Mouse (Mus musculus) forebrain, embryonic 16.5 days (tissue): ENCODE results near the gene Bbs4. TPM values are rescaled to one million over a fixed set of nuclear protein-coding genes. Genes with fewer than 3 reads are reported as not detected.
"Not testable (repeated sequence)": the region's sequence is repeated elsewhere in the genome, so short reads cannot be mapped to it uniquely, and the experiment has no call there.

Experiments used
- ATAC-seq: fragments of 200-750 bp; cut with Nextera tagmentation; 2 replicates; pipeline ENCODE4 v1.8.0; 2017; ENCODE audit warnings: mild to moderate bottlenecking, moderate library complexity
- H3K27ac ChIP-seq: fragments of 300-500 bp; sonication (generic); 2 replicates; pipeline ENCODE4 v1.5.1; 2014; ENCODE audit warnings: low read length, control low read depth
- H3K27me3 ChIP-seq: fragments of 300-500 bp; sonication (generic); replicated peaks from 2 replicates; pipeline ENCODE4 v1.6.1; 2014; ENCODE audit warnings: low read length; ENCODE audit not compliant: control insufficient read depth, insufficient read depth
- H3K36me3 ChIP-seq: fragments of 300-500 bp; sonication (generic); 2 replicates; pipeline ENCODE4 v1.6.1; 2014; ENCODE audit not compliant: control insufficient read depth, insufficient read depth
- H3K4me1 ChIP-seq: fragments of 300-500 bp; sonication (generic); replicated peaks from 2 replicates; pipeline ENCODE4 v1.6.1; 2014; ENCODE audit warnings: low read length; ENCODE audit not compliant: control insufficient read depth, insufficient read depth
- H3K4me2 ChIP-seq: fragments of 300-500 bp; sonication (generic); 2 replicates; pipeline ENCODE4 v1.6.1; 2014; ENCODE audit warnings: mild to moderate bottlenecking, low read length, control low read depth
- H3K4me3 ChIP-seq: fragments of 300-500 bp; sonication (generic); replicated peaks from 2 replicates; pipeline ENCODE4 v1.5.1; 2014; ENCODE audit warnings: mild to moderate bottlenecking, low read length, control low read depth
- H3K9ac ChIP-seq: fragments of 300-500 bp; sonication (generic); replicated peaks from 2 replicates; pipeline ENCODE4 v1.6.1; 2014; ENCODE audit warnings: low read depth, low read length, control low read depth
- H3K9me3 ChIP-seq: fragments of 300-500 bp; sonication (generic); 2 replicates; pipeline ENCODE4 v1.6.1; 2016; ENCODE audit warnings: low read length; ENCODE audit not compliant: control insufficient read depth
- WGBS: fragments of 180-500 bp; shearing (Covaris S2); extraction: QIAGEN DNeasy Blood & Tissue Kit; methylation state at CpG from one replicate; pipeline ENCODE4 v1.1.7; 2014; 5-methylcytosine and 5-hydroxymethylcytosine counted together
- polyA plus RNA-seq: library from polyadenylated mRNA; unstranded; fragments of >200 nt; fragmentation: Nextera tagmentation; extraction: Ambion mirVana; gene quantifications from 2 replicates; pipeline ENCODE4 v1.2.1, GENCODE M21; 2015

The Bbs4 gene
- 43.1 and 45.1 TPM in 2 replicates for polyA plus RNA-seq

- no peaks in the 10 kb centered on the region for H3K9me3 ChIP-seq
- H3K4me3 ChIP-seq: peak within 1 kb of the TSS; percentile 91
- 1% methylated on average over 26 of the region's 32 CpGs for WGBS
- H3K4me1 ChIP-seq: peaks cover 8% of the 10 kb centered on the region
- H3K4me2 ChIP-seq: peak within 1 kb of the TSS; percentile 70
- peak within 1 kb of the TSS; percentile 84 for H3K27ac ChIP-seq
- ATAC-seq: peak; percentile 97
- no peaks in the 10 kb centered on the region for H3K27me3 ChIP-seq
- no peaks in the 10 kb centered on the region for H3K36me3 ChIP-seq
- H3K9ac ChIP-seq: peak within 1 kb of the TSS; percentile 93
Observed at GRCm38 (mm10) chr9:59353253-59353639, at the start of gene Bbs4. Bbs4 (minus strand) TSS chr9:59353508.

- no peaks in the 10 kb centered on the region for H3K4me1 ChIP-seq
- peaks cover 25% of the 10 kb centered on the region for H3K36me3 ChIP-seq
- no peak for ATAC-seq
- no peak overlapping the region for H3K4me2 ChIP-seq
- H3K27ac ChIP-seq: no peak overlapping the region
- 92% methylated on average over 4 of the region's 4 CpGs for WGBS
- H3K4me3 ChIP-seq: no peak overlapping the region
- no peaks in the 10 kb centered on the region for H3K27me3 ChIP-seq
- no peak overlapping the region for H3K9ac ChIP-seq
- no peaks in the 10 kb centered on the region for H3K9me3 ChIP-seq
Observed at GRCm38 (mm10) chr9:59389086-59389485, 35.8 kb upstream of the Bbs4 start.

GRCm38 (mm10) chr9:59388311-59388710 is 35.0 kb upstream of the Bbs4 start:
- Histone ChIP-seq H3K4me2 (no peak overlapping the region), H3K36me3 (peaks cover 19% of the 10 kb centered on the region), H3K4me1 (no peaks in the 10 kb centered on the region), H3K9ac (no peak overlapping the region), H3K27ac (no peak overlapping the region), H3K9me3 (no peaks in the 10 kb centered on the region), H3K4me3 (no peak overlapping the region), H3K27me3 (no peaks in the 10 kb centered on the region)
- ATAC-seq: no peak
- WGBS: 91% methylated on average over 1 of the region's 1 CpGs

GRCm38 (mm10) chr9:59387461-59387860 is 34.2 kb upstream of the Bbs4 start:
- no peak for ATAC-seq
- Histone ChIP-seq H3K4me2 (no peak overlapping the region), H3K4me3 (no peak overlapping the region), H3K36me3 (peaks cover 13% of the 10 kb centered on the region), H3K27ac (no peak overlapping the region), H3K9me3 (no peaks in the 10 kb centered on the region), H3K4me1 (no peaks in the 10 kb centered on the region), H3K9ac (no peak overlapping the region), H3K27me3 (no peaks in the 10 kb centered on the region)
- 55% methylated on average over 3 of the region's 3 CpGs for WGBS

GRCm38 (mm10) chr9:59375626-59376025 is 22.3 kb upstream of the Bbs4 start:
- no peak overlapping the region for H3K27ac ChIP-seq
- WGBS: 92% methylated on average over 15 of the region's 15 CpGs
- no peaks in the 10 kb centered on the region for H3K36me3 ChIP-seq
- H3K27me3 ChIP-seq: no peaks in the 10 kb centered on the region
- ATAC-seq: no peak
- no peak overlapping the region for H3K9ac ChIP-seq
- no peak overlapping the region for H3K4me2 ChIP-seq
- no peaks in the 10 kb centered on the region for H3K9me3 ChIP-seq
- no peaks in the 10 kb centered on the region for H3K4me1 ChIP-seq
- H3K4me3 ChIP-seq: no peak overlapping the region

GRCm38 (mm10) chr9:59369646-59370045 is 16.3 kb upstream of the Bbs4 start:
- 92% methylated on average over 9 of the region's 9 CpGs for WGBS
- no peaks in the 10 kb centered on the region for H3K36me3 ChIP-seq
- H3K9ac ChIP-seq: no peak overlapping the region
- no peak for ATAC-seq
- H3K27me3 ChIP-seq: no peaks in the 10 kb centered on the region
- no peak overlapping the region for H3K27ac ChIP-seq
- H3K4me2 ChIP-seq: no peak overlapping the region
- H3K9me3 ChIP-seq: no peaks in the 10 kb centered on the region
- H3K4me1 ChIP-seq: no peaks in the 10 kb centered on the region
- no peak overlapping the region for H3K4me3 ChIP-seq

GRCm38 (mm10) chr9:59369220-59369619 is 15.9 kb upstream of the Bbs4 start:
- no peaks in the 10 kb centered on the region for H3K9me3 ChIP-seq
- no peaks in the 10 kb centered on the region for H3K36me3 ChIP-seq
- no peaks in the 10 kb centered on the region for H3K27me3 ChIP-seq
- no peak for ATAC-seq
- H3K4me1 ChIP-seq: no peaks in the 10 kb centered on the region
- H3K4me2 ChIP-seq: no peak overlapping the region
- H3K4me3 ChIP-seq: no peak overlapping the region
- H3K9ac ChIP-seq: no peak overlapping the region
- H3K27ac ChIP-seq: no peak overlapping the region
- 81% methylated on average over 5 of the region's 5 CpGs for whole genome bisulfite sequencing

- H3K4me1 ChIP-seq, ATAC-seq, H3K27ac ChIP-seq, H3K9ac ChIP-seq, H3K4me2 ChIP-seq, H3K4me3 ChIP-seq, H3K9me3 ChIP-seq, H3K27me3 ChIP-seq, H3K36me3 ChIP-seq: not testable (repeated sequence)
- 83% methylated on average over 1 of the region's 3 CpGs for WGBS
Observed at GRCm38 (mm10) chr9:59360487-59360886, 7.2 kb upstream of the Bbs4 start.

GRCm38 (mm10) chr9:59358041-59358440 is 4.7 kb upstream of the Bbs4 start:
- H3K9ac ChIP-seq, H3K9me3 ChIP-seq, H3K4me1 ChIP-seq, H3K4me2 ChIP-seq, H3K4me3 ChIP-seq, H3K36me3 ChIP-seq, H3K27me3 ChIP-seq, ATAC-seq, H3K27ac ChIP-seq: not testable (repeated sequence)
- 80% methylated on average over 1 of the region's 1 CpGs for WGBS

GRCm38 (mm10) chr9:59352586-59353252 is 589 bp downstream of the Bbs4 start:
- Histone ChIP-seq H3K4me3 (peak overlapping the region; percentile 91), H3K4me1 (peaks cover 8% of the 10 kb centered on the region), H3K27me3 (no peaks in the 10 kb centered on the region), H3K9ac (peak overlapping the region; percentile 93), H3K27ac (peak overlapping the region; percentile 84), H3K36me3 (no peaks in the 10 kb centered on the region), H3K9me3 (no peaks in the 10 kb centered on the region), H3K4me2 (peak overlapping the region; percentile 70)
- no peak; the same call in 1 of the 2 replicates for ATAC-seq
- 7% methylated on average over 15 of the region's 15 CpGs for WGBS
